ENCODE assay signal across 8 mouse cellular contexts in the genomic region with DNA sequence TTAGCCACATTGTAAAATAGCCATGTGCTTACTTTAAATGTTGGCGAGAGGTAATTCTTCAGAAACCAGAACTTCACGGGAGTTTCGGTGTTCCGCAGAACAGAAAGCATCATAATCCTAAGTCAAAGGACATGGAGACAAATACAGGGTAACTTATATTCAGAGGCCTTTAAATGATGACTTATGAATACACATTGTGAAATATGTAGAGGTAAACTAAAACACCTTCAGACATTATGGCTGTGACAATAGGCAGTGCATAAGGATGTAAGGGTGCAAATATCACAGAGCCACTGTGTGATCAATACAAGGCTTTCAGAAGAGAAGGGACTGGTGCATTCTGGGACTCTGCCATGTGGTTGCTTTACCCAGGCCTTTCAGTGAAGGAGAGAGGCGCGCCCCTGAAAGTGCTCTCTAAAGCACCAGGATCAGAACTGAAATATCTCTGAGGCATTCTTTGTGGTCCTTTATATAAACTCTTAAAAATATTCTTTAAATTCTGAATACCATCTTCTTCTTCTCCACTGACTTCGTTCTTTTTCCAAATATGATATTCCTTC.
DNase-seq lines count a peak whose midpoint lies in the region; ATAC-seq and TF ChIP-seq lines count a peak whose summit lies in the region.

No protein-coding gene starts in this region.

- H3K4me2 ChIP-seq in embryonic facial prominence, embryonic 13.5 days, result peak overlapping the region; percentile 81
- peak overlapping the region; percentile 83 for H3K4me2 ChIP-seq in intestine, postnatal 0 days (replicated peaks; ENCODE audit: low read depth)
- peak overlapping the region; percentile 74 for H3K4me2 ChIP-seq in neural tube, embryonic 13.5 days

- DNase-seq in layer of hippocampus, adult 2 months (ENCODE audit: low spot score in 2 of 2), result no peak
- DNase-seq in layer of hippocampus, postnatal 36 days, result no peak
- no peak for DNase-seq in layer of hippocampus, postnatal 25 days (ENCODE audit: extremely low spot score in 1 of 2, low spot score in 1 of 2)
- no peak for DNase-seq in right cerebral cortex, adult 18-20 months
- no peak for DNase-seq in left cerebral cortex, postnatal 36 days (ENCODE audit: low spot score in 2 of 2)

- H3K9ac ChIP-seq in embryonic facial prominence, embryonic 13.5 days, result peak overlapping the region; percentile 41
- H3K9ac ChIP-seq in intestine, postnatal 0 days (ENCODE audit: low read depth, low read length), result no peak overlapping the region
- peak overlapping the region; percentile 63 for H3K9ac ChIP-seq in neural tube, embryonic 13.5 days

- no peaks in the 10 kb centered on the region for H3K9me3 ChIP-seq in embryonic facial prominence, embryonic 13.5 days
- no peaks in the 10 kb centered on the region for H3K9me3 ChIP-seq in intestine, postnatal 0 days (ENCODE audit: control insufficient read depth)
- no peaks in the 10 kb centered on the region for H3K9me3 ChIP-seq in neural tube, embryonic 13.5 days

- peak overlapping the region; percentile 70 for H3K4me3 ChIP-seq in layer of hippocampus, adult 2 months
- H3K4me3 ChIP-seq in embryonic facial prominence, embryonic 13.5 days, result peak overlapping the region; percentile 51
- peak overlapping the region; percentile 52 for H3K4me3 ChIP-seq in intestine, postnatal 0 days (ENCODE audit: low read depth, low read length)
- peak overlapping the region; percentile 43 for H3K4me3 ChIP-seq in neural tube, embryonic 13.5 days

- intact Hi-C loops in left cerebral cortex, postnatal 36 days (cut with DNase I), result no loop called here

- peaks cover 3% of the 10 kb centered on the region; the same call in 1 of the 2 replicates for H3K4me1 ChIP-seq in embryonic facial prominence, embryonic 13.5 days
- no peaks in the 10 kb centered on the region for H3K4me1 ChIP-seq in intestine, postnatal 0 days (replicated peaks; ENCODE audit: control insufficient read depth, insufficient read depth, low read length)
- peaks cover 22% of the 10 kb centered on the region for H3K4me1 ChIP-seq in neural tube, embryonic 13.5 days (replicated peaks)

- H3K27me3 ChIP-seq in embryonic facial prominence, embryonic 13.5 days, result no peaks in the 10 kb centered on the region
- H3K27me3 ChIP-seq in intestine, postnatal 0 days (replicated peaks; ENCODE audit: control insufficient read depth, insufficient read depth, low read length), result no peaks in the 10 kb centered on the region
- no peaks in the 10 kb centered on the region for H3K27me3 ChIP-seq in neural tube, embryonic 13.5 days

- peaks cover 20% of the 10 kb centered on the region for H3K36me3 ChIP-seq in embryonic facial prominence, embryonic 13.5 days
- H3K36me3 ChIP-seq in intestine, postnatal 0 days (ENCODE audit: control insufficient read depth, insufficient read depth), result no peaks in the 10 kb centered on the region
- H3K36me3 ChIP-seq in neural tube, embryonic 13.5 days, result peaks cover 5% of the 10 kb centered on the region; the same call in 1 of the 2 replicates

- no peak for ATAC-seq in embryonic facial prominence, embryonic 13.5 days (ENCODE audit: insufficient number of reproducible peaks, insufficient read depth, low FRiP score, low TSS enrichment, low read depth)
- no peak for ATAC-seq in intestine, postnatal 0 days
- no peak for ATAC-seq in neural tube, embryonic 13.5 days (ENCODE audit: low read depth)

- H3K27ac ChIP-seq in layer of hippocampus, adult 2 months, result peak overlapping the region; percentile 85
- peak overlapping the region; percentile 41; the same call in 1 of the 2 replicates for H3K27ac ChIP-seq in embryonic facial prominence, embryonic 13.5 days
- H3K27ac ChIP-seq in intestine, postnatal 0 days (ENCODE audit: low read depth, low read length), result peak overlapping the region; percentile 75; the same call in 1 of the 2 replicates
- H3K27ac ChIP-seq in neural tube, embryonic 13.5 days (replicated peaks), result peak overlapping the region; percentile 75

- TF ChIP-seq CTCF in layer of hippocampus, adult 2 months (conservative IDR thresholded peaks at IDR 0.05), result no peak
- no peak for TF ChIP-seq CTCF in intestine, postnatal 0 days (IDR thresholded peaks at IDR 0.05; ENCODE audit: low read depth)

- 55% methylated on average over 7 of the region's 7 CpGs for WGBS in embryonic facial prominence, embryonic 13.5 days
- 40% methylated on average over 7 of the region's 7 CpGs for WGBS in intestine, postnatal 0 days
- WGBS in neural tube, embryonic 13.5 days, result 53% methylated on average over 7 of the region's 7 CpGs
